Mouse (Mus musculus): ENCODE results near the gene Tbx10. TPM values are rescaled to one million over a fixed set of nuclear protein-coding genes. Genes with fewer than 3 reads are reported as not detected.
"Not testable (repeated sequence)": the region's sequence is repeated elsewhere in the genome, so short reads cannot be mapped to it uniquely, and the experiment has no call there.

The Tbx10 gene
- polyA plus RNA-seq, 1 experiment from 2014 or later = not detected

DNA sequence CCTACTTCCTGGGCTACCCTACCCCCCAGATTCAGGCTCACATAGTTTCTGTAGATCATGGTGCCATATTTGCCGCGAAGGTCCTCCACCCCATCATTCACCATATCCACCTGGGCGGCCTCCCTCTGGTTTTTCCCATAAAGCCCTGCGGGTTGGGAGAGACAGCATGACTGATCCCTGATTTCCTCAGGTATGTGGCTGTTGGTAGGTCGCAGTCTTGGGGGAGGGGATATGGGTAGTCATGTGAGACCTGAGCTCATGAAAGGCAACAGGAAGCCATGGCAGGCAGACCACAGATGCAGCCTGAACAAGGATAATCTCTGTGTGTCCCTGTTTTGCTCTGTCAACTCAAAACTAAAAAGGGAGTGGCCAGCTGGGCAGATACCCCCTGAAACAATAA, 48.4 kb downstream of the Tbx10 start:
- WGBS = 89% methylated on average over 5 of the region's 5 CpGs
- not testable (repeated sequence) for H3K4me1 ChIP-seq (ENCODE audit: control insufficient read depth, insufficient read depth, low read length); H3K4me2 ChIP-seq (ENCODE audit: low read depth, low read length); H3K27me3 ChIP-seq (ENCODE audit: control insufficient read depth, insufficient read depth, low read length); ATAC-seq (ENCODE audit: low read depth); H3K4me3 ChIP-seq (ENCODE audit: low read depth, low read length); H3K9ac ChIP-seq (replicated peaks; ENCODE audit: low read depth, low read length); H3K27ac ChIP-seq (ENCODE audit: low read depth, low read length); H3K36me3 ChIP-seq (ENCODE audit: control insufficient read depth, insufficient read depth, low read length); H3K9me3 ChIP-seq (ENCODE audit: control insufficient read depth, low read length)

DNA sequence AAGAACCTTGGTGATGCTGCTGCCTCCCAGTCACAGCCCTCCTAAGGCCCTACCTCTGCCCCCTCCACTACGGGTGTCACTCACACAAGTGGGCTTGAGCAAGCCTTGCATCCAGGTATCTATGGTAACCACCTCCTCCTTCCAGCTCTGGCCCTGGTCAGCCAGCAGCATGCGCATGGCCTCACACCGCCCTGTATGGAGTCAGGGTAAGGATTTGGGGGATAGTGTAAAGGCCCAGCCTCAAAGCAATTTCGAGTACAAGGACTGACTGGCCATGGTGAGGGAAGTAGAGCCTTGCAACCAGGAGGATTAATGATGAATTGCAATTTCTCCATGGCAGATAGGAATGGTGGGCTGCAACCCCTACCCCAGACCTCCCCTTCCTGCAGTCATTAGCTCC, 48.9 kb downstream of the Tbx10 start:
- H3K9ac ChIP-seq (replicated peaks; ENCODE audit: low read depth, low read length); H3K4me2 ChIP-seq (ENCODE audit: low read depth, low read length); H3K27ac ChIP-seq (ENCODE audit: low read depth, low read length); H3K4me1 ChIP-seq (ENCODE audit: control insufficient read depth, insufficient read depth, low read length); ATAC-seq (ENCODE audit: low read depth); H3K9me3 ChIP-seq (ENCODE audit: control insufficient read depth, low read length); H3K36me3 ChIP-seq (ENCODE audit: control insufficient read depth, insufficient read depth, low read length); H3K4me3 ChIP-seq (ENCODE audit: low read depth, low read length); H3K27me3 ChIP-seq (ENCODE audit: control insufficient read depth, insufficient read depth, low read length): not testable (repeated sequence)
- 80% methylated on average over 3 of the region's 4 CpGs for WGBS

- H3K9me3 ChIP-seq (ENCODE audit: control insufficient read depth, low read length) = no peaks in the 10 kb centered on the region
- H3K4me2 ChIP-seq (ENCODE audit: low read depth, low read length) = no peak overlapping the region
- H3K27ac ChIP-seq (ENCODE audit: low read depth, low read length) = no peak overlapping the region
- no peaks in the 10 kb centered on the region for H3K27me3 ChIP-seq (ENCODE audit: control insufficient read depth, insufficient read depth, low read length)
- 74% methylated on average over 14 of the region's 14 CpGs for WGBS
- H3K4me1 ChIP-seq (ENCODE audit: control insufficient read depth, insufficient read depth, low read length) = no peaks in the 10 kb centered on the region; the same call in 1 of the 2 replicates
- H3K4me3 ChIP-seq (ENCODE audit: low read depth, low read length) = no peak overlapping the region
- no peak for ATAC-seq (ENCODE audit: low read depth)
- no peak overlapping the region for H3K9ac ChIP-seq (replicated peaks; ENCODE audit: low read depth, low read length)
- no peaks in the 10 kb centered on the region for H3K36me3 ChIP-seq (ENCODE audit: control insufficient read depth, insufficient read depth, low read length)
These were observed 49.6 kb downstream of the Tbx10 start for GRCm38 (mm10) chr19:4042124-4042523.

GRCm38 (mm10) chr19:4044109-4044508, 51.6 kb downstream of the Tbx10 start:
- not testable (repeated sequence) for H3K27ac ChIP-seq (ENCODE audit: low read depth, low read length); H3K4me2 ChIP-seq (ENCODE audit: low read depth, low read length); ATAC-seq (ENCODE audit: low read depth); H3K9me3 ChIP-seq (ENCODE audit: control insufficient read depth, low read length); H3K27me3 ChIP-seq (ENCODE audit: control insufficient read depth, insufficient read depth, low read length); H3K4me3 ChIP-seq (ENCODE audit: low read depth, low read length); H3K36me3 ChIP-seq (ENCODE audit: control insufficient read depth, insufficient read depth, low read length); H3K9ac ChIP-seq (replicated peaks; ENCODE audit: low read depth, low read length); H3K4me1 ChIP-seq (ENCODE audit: control insufficient read depth, insufficient read depth, low read length)
- WGBS = 89% methylated on average over 5 of the region's 5 CpGs

DNA sequence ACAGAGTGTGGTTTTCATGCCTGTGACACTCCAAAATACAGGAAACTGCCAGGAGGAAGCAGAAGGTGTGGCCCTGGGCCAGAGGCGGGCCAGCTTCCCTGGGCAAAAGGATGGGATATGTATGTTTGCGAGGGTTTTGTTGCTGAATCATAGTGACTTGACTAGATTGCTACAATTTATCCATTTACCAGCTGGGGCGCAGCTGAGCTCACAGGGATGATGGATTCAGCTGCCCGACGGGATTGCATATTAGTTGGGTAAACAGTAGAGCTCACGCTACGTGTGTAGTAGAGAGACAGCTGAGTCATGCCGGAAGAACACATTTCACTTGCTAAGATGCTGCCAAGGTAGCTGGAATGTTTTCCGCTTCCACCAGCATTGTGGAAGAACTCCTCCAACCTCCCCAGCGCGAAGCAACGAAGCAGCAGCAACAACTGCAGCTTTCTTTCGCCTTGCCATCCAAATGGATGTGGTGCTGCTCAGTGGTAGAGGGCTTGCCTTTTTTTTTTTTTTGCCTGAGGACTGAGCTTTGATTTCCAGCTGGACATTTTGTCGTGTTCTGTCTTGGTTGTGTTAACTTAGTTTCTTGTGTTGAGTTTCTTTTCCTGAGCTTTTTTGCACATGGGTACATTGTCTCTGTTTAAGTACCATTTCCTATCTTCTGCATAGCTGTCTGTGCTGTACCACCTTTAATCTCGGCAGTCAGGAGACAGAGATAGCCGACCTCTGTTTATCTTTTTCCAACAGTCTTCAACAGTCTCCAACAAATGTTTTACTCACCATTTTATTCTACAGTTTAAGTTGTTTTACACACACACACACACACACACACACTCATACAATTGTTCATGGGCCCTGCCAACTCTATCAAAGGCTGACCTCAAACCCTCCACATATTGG, 53.7 kb downstream of the Tbx10 start, which contains the start of gene Gstp2:
Gene Gstp2 (minus strand): TSS at position 58 of the 900 bp plus-strand sequence.
- no peaks in the 10 kb centered on the region for H3K9me3 ChIP-seq (ENCODE audit: control insufficient read depth, low read length)
- H3K4me3 ChIP-seq (ENCODE audit: low read depth, low read length) = no peak within 1 kb of the TSS
- H3K4me1 ChIP-seq (ENCODE audit: control insufficient read depth, insufficient read depth, low read length) = no peaks in the 10 kb centered on the region
- H3K27me3 ChIP-seq (ENCODE audit: control insufficient read depth, insufficient read depth, low read length) = no peaks in the 10 kb centered on the region
- 53% methylated on average over 16 of the region's 16 CpGs for WGBS
- H3K4me2 ChIP-seq (ENCODE audit: low read depth, low read length) = no peak within 1 kb of the TSS
- H3K27ac ChIP-seq (ENCODE audit: low read depth, low read length) = no peak within 1 kb of the TSS
- no peak for ATAC-seq (ENCODE audit: low read depth)
- no peaks in the 10 kb centered on the region for H3K36me3 ChIP-seq (ENCODE audit: control insufficient read depth, insufficient read depth, low read length)
- H3K9ac ChIP-seq (replicated peaks; ENCODE audit: low read depth, low read length) = no peak within 1 kb of the TSS

DNA sequence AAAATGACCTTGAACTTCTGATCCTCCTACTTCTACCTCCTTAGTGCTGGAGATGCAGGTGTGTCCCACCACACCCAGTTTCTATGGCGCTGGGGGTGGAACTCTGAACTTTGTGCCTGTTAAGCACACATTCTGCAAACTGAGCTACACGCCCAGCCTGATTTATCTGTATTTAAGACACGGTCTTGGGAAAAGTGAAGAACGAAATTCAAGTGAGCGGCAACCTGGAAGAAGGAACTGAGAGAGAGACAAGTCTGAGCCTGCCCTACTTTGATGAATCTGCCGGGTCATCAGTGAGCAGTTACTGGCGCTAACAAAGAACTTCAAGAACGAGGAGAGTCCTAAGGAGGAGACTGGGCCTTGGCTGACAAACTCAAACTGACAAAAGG, 54.3 kb downstream of the Tbx10 start:
- H3K27ac ChIP-seq (ENCODE audit: low read depth, low read length) = no peak overlapping the region
- no peak for ATAC-seq (ENCODE audit: low read depth)
- H3K27me3 ChIP-seq (ENCODE audit: control insufficient read depth, insufficient read depth, low read length) = no peaks in the 10 kb centered on the region
- 84% methylated on average over 8 of the region's 8 CpGs for WGBS
- H3K9me3 ChIP-seq (ENCODE audit: control insufficient read depth, low read length) = no peaks in the 10 kb centered on the region
- no peak overlapping the region for H3K4me2 ChIP-seq (ENCODE audit: low read depth, low read length)
- no peaks in the 10 kb centered on the region for H3K4me1 ChIP-seq (ENCODE audit: control insufficient read depth, insufficient read depth, low read length)
- no peak overlapping the region for H3K4me3 ChIP-seq (ENCODE audit: low read depth, low read length)
- H3K9ac ChIP-seq (replicated peaks; ENCODE audit: low read depth, low read length) = no peak overlapping the region
- H3K36me3 ChIP-seq (ENCODE audit: control insufficient read depth, insufficient read depth, low read length) = no peaks in the 10 kb centered on the region

GRCm38 (mm10) chr19:4047859-4048258, 55.3 kb downstream of the Tbx10 start:
- Histone ChIP-seq H3K9me3 (ENCODE audit: control insufficient read depth, low read length) (no peaks in the 10 kb centered on the region), H3K4me2 (ENCODE audit: low read depth, low read length) (no peak overlapping the region), H3K4me3 (ENCODE audit: low read depth, low read length) (no peak overlapping the region), H3K36me3 (ENCODE audit: control insufficient read depth, insufficient read depth, low read length) (no peaks in the 10 kb centered on the region), H3K27me3 (ENCODE audit: control insufficient read depth, insufficient read depth, low read length) (no peaks in the 10 kb centered on the region), H3K4me1 (ENCODE audit: control insufficient read depth, insufficient read depth, low read length) (no peaks in the 10 kb centered on the region), H3K9ac (replicated peaks; ENCODE audit: low read depth, low read length) (no peak overlapping the region), H3K27ac (ENCODE audit: low read depth, low read length) (no peak overlapping the region)
- 16% methylated on average over 4 of the region's 4 CpGs for WGBS
- ATAC-seq (ENCODE audit: low read depth) = no peak

GRCm38 (mm10) chr19:4049069-4049468, 56.5 kb downstream of the Tbx10 start:
- WGBS = 78% methylated on average over 5 of the region's 5 CpGs
- not testable (repeated sequence) for H3K36me3 ChIP-seq (ENCODE audit: control insufficient read depth, insufficient read depth, low read length); H3K4me1 ChIP-seq (ENCODE audit: control insufficient read depth, insufficient read depth, low read length); H3K4me3 ChIP-seq (ENCODE audit: low read depth, low read length); ATAC-seq (ENCODE audit: low read depth); H3K4me2 ChIP-seq (ENCODE audit: low read depth, low read length); H3K9me3 ChIP-seq (ENCODE audit: control insufficient read depth, low read length); H3K27ac ChIP-seq (ENCODE audit: low read depth, low read length); H3K9ac ChIP-seq (replicated peaks; ENCODE audit: low read depth, low read length); H3K27me3 ChIP-seq (ENCODE audit: control insufficient read depth, insufficient read depth, low read length)
